Mouse (Mus musculus) heart, adult 9 months (tissue): Measurements from ENCODE around the gene Lst1.
"Not testable (repeated sequence)": the region's sequence is repeated elsewhere in the genome, so short reads cannot be mapped to it uniquely, and the experiment has no call there.

ENCODE experiments used
- DNase-seq, 2 experiments: peaks; one replicate each; pipeline ENCODE4 v3.0.0; 2022; ENCODE audit warnings: low spot score in 2 of 2

The Lst1 gene

GRCm38 (mm10) chr17:35187959-35188610, at the start of gene Lst1:
TSS of gene Lst1 (minus strand) at chr17:35188439.
- DNase-seq = no peak

DNA sequence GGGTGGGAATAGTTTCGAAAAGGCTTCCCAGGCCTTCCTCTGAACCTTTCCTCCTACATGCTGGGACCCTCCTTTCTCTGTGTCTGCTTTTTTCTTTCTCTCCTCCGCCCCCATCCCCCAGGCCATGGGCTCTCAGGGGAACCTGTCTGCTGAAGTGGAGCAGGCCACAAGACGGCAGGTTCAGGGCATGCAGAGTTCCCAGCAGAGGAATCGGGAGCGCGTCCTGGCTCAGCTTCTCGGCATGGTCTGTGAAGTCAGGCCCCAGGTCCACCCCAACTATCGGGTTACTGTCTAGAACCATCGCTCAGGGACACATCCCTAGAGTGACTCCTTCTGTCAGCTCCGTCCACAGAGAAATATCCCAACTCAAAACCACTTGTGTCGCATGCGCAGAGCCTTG, 49.3 kb upstream of the Lst1 start:
- DNase-seq = no peak

DNA sequence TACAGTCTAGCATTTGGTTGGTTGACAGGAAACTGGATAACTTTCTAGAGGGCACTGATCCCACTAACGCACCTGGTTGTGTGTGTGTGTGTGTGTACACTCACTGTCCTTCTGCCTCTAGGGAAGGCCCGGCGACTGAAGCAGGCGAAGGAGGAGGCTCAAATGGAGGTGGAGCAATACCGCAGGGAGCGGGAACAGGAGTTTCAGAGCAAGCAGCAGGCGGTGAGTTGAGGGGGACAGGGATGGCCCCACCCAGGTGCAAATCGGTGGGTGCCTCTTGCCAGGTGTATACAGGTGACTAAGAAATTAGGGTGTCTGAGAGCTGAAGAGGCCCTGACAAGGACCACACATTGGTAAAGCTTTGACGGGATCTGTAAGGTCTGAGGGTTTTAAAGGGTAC, 48.8 kb upstream of the Lst1 start:
- no peak for DNase-seq

DNA sequence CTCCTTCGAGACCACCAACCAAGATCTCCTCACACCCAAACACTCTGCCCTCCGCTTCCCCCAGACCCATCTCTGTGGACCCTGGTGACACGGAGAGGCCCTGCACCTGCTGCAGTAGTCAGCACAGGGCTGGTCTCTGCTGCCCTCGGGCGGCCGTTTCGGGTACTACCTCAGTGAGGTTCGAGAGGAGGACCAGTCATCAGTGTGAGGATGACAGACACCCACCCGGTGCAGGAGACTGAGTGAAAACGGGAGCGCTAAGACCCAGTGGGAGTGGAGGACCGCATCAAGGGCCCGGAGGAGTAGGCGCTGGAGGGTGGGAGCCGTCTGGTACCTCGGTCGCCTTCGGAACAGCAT, 48.1 kb upstream of the Lst1 start:
- DNase-seq = peak; percentile 90 to 95

GRCm38 (mm10) chr17:35235614-35236389, 47.6 kb upstream of the Lst1 start, which contains the start of gene Nfkbil1:
TSS of gene Nfkbil1 (minus strand) at chr17:35235792.
- DNase-seq = peak; percentile 93

DNA sequence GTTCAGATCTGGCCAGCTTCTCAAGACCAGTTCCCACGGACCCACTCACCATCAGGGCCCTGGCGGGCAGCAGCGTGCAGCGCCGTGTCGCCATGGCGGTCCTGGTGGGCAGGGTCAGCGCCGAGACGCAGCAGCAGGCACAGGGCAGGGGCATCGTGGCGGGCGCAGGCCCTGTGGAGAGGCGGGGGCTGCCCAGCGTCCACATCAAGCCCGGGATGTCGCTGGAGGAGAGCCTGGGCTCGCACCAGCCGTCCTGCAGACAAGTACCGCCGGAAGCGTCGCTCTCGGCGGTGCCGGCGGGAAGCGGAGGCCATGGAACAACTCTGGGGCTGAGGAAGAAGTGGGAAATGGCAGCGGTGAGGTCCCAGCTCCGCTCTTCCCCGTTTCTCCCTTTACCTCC, 46.7 kb upstream of the Lst1 start:
- no peak for DNase-seq

DNA sequence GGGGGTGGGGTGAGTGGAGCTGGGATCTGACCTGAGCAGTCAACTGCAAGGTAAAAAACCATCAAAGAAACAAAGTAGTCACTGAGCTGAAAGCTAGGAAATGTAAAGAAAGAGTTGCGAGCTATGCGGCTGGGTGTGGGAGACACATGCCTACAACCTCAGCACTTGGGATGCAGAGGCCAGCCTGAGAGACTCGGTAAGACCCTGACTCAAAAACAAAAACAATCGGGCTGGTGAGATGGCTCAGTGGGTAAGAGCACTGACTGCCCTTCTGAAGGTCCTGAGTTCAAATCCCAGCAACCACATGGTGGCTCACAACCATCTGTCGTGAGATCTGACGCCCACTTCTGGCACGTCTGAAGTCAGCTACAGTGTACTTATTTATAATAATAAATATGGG, 45.9 kb upstream of the Lst1 start:
- DNase-seq = not testable (repeated sequence)

DNA sequence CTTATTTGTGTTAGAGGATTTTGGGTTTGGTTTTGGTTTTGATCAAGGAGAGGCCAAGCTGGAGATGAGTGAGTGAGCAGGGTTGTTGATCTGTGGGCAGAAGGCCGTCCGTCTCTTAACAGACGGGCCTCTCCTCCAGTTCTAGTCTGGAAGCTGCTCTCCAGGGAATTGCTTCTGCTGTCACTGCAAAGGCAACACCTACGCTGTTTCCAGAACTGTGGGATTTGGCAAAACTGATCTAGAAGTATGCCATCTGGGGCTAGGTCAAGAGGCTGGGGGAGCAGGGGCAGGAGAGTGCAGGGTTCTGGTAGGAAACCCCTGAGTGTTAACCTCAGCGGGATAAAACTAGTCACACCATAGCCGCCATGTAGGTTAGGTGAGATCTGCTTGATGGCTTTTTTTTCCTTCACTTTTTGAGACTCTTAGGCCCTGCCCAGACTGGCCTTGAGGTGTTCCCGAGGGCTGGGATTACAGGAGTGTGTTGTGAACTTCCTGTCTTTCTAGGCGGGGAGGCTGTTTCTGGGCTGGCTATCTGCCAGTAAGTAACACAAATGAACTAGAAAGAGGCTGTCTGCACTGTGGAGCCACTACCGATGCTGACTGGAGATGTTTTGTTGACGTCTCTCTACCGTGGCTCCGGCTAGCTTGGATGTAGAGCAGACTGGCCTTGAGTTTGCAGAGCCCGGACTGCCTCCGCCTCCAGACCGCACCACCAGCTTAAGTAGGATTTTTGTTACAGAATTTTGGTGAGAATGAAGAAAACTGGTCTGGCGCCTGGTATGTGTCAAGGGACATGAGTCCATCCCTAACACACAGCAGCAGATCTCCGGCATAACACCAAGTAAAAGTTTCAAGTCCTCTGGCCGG, 45.1 kb upstream of the Lst1 start, which contains the start of gene Atp6v1g2:
Atp6v1g2 (plus strand) TSS at position 547 of the 867 bp plus-strand sequence.
- no peak for DNase-seq

- DNase-seq = no peak
Measured at GRCm38 (mm10) chr17:35232659-35233058, 44.4 kb upstream of the Lst1 start.

- peak; percentile 68 to 81 for DNase-seq
Measured at GRCm38 (mm10) chr17:35232043-35232442, 43.8 kb upstream of the Lst1 start.

GRCm38 (mm10) chr17:35231022-35231421, 42.8 kb upstream of the Lst1 start:
- no peak for DNase-seq

DNA sequence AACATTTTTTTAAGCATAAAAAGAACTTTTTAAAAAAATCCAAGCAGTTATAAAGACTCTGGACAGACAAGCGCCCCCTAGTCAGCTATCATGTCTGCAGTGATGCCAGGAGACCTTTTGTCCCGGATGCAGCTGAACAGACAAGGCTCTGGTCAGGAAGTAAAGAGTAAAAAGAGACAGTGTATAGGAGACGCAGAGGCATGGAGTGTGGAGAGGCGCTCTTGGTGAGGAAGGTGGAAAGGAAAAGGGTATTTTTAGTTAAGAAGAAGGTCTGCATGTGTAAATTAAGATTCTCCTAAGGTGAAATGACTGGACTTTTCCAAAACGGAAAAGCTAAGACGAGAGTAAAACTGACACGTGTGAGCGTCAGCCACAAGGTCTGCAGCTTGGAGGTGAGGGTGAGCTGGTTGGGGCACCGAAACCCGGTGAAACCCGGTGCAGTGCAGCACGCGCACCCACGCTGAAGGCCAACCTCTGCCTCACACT, 38.4 kb upstream of the Lst1 start:
- no peak for DNase-seq

- no peak for DNase-seq
Measured at GRCm38 (mm10) chr17:35225456-35225855, 37.2 kb upstream of the Lst1 start.

DNA sequence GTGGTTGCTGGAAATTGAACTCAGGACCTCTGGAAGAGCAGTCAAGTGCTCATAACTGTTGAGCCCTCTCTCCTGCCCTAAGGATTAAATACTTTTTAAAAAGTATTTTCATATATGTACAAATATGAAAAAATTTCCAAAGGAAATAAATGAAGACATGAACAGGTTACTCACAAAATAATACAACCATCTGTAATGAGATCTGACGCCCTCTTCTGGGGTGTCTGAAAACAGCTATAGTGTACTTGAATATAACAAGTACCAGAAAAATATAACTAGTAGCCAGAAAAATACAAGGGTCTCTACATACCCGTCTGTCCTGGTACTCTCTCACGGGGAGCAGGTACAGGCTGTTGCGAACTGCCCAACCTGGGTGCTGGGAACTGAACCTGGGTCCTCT, 36.4 kb upstream of the Lst1 start:
- no peak for DNase-seq

GRCm38 (mm10) chr17:35222299-35222698, 34.1 kb upstream of the Lst1 start:
- peak in 1 of 2 experiments; percentile 50 for DNase-seq

DNA sequence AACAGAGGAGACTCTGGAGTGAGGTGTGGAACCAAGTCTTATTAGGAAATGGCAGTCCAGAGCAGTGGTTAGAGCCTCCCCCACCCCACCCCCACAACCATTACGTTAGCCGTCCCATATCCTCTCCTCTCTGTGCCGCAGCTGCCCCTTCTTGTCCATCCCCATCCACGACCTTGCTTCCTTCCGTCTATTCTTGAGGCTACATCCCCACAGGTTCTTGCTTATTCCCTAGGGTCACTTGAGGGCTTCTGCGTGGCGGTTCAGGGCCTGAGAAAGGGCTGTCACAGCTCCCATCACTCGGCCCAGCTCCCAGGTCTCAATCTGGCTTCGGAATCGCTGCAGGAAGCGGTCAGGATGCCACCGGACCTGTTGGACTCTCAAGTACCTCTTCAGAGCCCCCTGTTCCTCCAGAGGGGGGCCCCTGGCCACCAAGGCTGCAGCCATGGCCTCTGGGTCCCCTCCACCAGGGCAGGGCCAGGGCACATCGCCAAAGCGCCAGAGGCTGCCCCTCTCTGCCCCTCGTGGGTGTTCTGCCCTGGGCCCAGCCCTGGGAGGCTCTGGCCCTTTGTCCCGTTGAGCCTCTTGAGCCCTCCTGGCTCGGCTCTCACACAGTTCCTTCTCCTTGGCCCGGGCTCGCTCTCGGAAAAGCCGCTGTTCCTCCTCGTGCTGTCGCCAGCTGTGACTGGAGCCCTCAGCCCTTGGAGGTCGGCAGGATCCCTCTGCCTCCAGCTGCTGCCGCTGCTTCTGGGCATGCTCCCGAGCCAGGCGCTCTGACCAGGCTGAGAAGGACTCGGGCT, 32.1 kb upstream of the Lst1 start, which contains the start of gene Gm16181:
Gm16181 (plus strand) TSS at position 679 of the 797 bp plus-strand sequence.
- peak; percentile 70 to 80 for DNase-seq

DNA sequence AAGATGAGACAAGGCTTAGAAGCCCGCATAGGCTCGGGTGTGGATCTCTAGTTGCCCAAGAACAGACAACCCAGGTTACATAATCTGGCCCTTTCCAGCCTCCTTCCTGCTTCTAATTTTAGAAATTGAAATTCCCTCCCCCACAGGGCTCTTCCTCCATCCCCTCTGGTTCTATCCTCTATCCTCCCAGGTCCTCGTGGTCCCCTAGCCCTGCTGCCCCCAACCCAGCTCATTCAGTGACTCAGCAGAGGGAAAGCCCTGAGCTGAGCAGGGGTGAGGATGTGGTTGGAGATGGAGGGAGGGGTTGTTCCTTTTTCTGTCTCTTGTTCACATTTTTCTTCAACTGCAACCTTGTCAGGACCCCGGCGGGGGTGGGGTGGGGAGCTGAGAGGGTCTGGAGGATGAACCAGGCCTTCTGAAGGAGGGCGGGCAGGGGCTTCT, 31.4 kb upstream of the Lst1 start:
- DNase-seq = peak; percentile 51 to 77

- peak; percentile 70 to 91 for DNase-seq
Measured at GRCm38 (mm10) chr17:35218516-35219193, 30.4 kb upstream of the Lst1 start.

GRCm38 (mm10) chr17:35213071-35213470, 24.8 kb upstream of the Lst1 start:
- DNase-seq = no peak

DNA sequence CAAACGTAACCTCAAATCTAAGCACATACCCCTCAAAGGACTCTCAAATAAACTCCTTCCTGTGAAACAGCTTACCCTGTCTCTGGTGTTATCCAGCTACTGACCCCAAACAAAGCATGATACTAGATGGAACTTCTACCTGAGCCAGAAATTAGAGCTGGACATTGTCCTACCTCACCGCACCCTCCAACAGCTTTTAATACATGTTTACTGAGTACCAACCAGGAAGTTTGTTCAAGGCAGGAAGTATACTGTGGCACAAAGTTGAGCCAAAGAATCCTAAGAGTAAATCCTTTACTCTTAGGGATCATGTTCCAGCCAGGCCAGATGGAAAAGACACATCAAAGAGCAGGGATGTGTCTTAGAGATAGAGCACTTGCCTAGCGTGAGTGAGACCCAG, 22.4 kb upstream of the Lst1 start:
- no peak for DNase-seq
